Comparison of ENCODE assay signal across 8 mouse cellular contexts in genomic region chr13:70637662-70638291, GRCm38 (mm10). TPM values are rescaled to one million over a fixed set of nuclear protein-coding genes. Genes with fewer than 3 reads are reported as not detected.
DNase-seq lines count a peak whose midpoint lies in the region; ATAC-seq and TF ChIP-seq lines count a peak whose summit lies in the region.

No protein-coding gene starts in this region.

- peak overlapping the region; percentile 41 for H3K4me3 ChIP-seq in cortical plate, adult 2 months (ENCODE audit: insufficient read depth, low read length)

- peak; percentile 65; the same call in 1 of the 2 replicates for TF ChIP-seq POLR2A in cortical plate, adult 2 months (IDR thresholded peaks at IDR 0.05; ENCODE audit: extremely low read depth, insufficient read depth, low read length)

- peak overlapping the region; percentile 81 for H3K27ac ChIP-seq in cortical plate, adult 2 months (ENCODE audit: insufficient read depth, low read length)

- ATAC-seq in activated CD4-positive, CD25-positive, alpha-beta regulatory T cell, adult 4 months: peak; percentile 89
- ATAC-seq in megakaryocyte progenitor cell, adult 5-6 weeks (replicated peaks; ENCODE audit: poor library complexity): peak; percentile 81

- DNase-seq in gastrocnemius, adult 8-10 months (ENCODE audit: low spot score in 2 of 2): peak; percentile 91 to 93
- DNase-seq in induced T-regulatory cell, adult 2 months (ENCODE audit: low read depth): peak; percentile 93
- DNase-seq in left cerebral cortex, adult 9 months (ENCODE audit: low spot score in 2 of 2): peak; percentile 95 to 98
- peak; percentile 92 for DNase-seq in right cerebral cortex, postnatal 14 days
- DNase-seq in urinary bladder, postnatal 36 days (ENCODE audit: low spot score in 2 of 2): peak; percentile 93 to 95

- peak; percentile 10; the same call in 1 of the 2 replicates for TF ChIP-seq CTCF in cortical plate, adult 2 months (IDR thresholded peaks at IDR 0.05; ENCODE audit: extremely low read depth, insufficient read depth, low read length)

- H3K4me1 ChIP-seq in cortical plate, adult 2 months (ENCODE audit: control insufficient read depth, insufficient read depth, low read length): peaks cover 5% of the 10 kb centered on the region

RNA-seq across cellular contexts. Expression of gene Ice1, which starts 0.3 kb away (rescaled TPM):
- 10 to 100 TPM; 15.6 to 16.7 TPM for polyA plus RNA-seq in activated CD4-positive, CD25-positive, alpha-beta regulatory T cell, adult 4 months (2017; shearing (Covaris generic))
- 99.5 and 109 TPM in 2 replicates for polyA plus RNA-seq in cortical plate, adult 2 months (2012; rRNA removed)
- total RNA-seq in gastrocnemius, adult 8-10 months (2022): 10 to 100 TPM; 12.2 to 17.2 (median 13.9) TPM
- total RNA-seq in megakaryocyte progenitor cell, adult 5-6 weeks (2015): 30.7 and 30.9 TPM in 2 replicates
- total RNA-seq in megakaryocyte progenitor cell, adult 5-6 weeks (2017): 17.7 and 19.7 TPM in 2 replicates

Comparison
In these comparisons a context has a peak if more than half of its experiments do, and no peak if none do; other contexts are left out.
1. Peak in every context shown above with its lines: DNase-seq, ATAC-seq, H3K4me3 ChIP-seq and H3K27ac ChIP-seq.